In genomic region chr12:69432086-69432485, GRCm38 (mm10) we compare ENCODE assay signal across 18 mouse cellular contexts. TPM values are rescaled to one million over a fixed set of nuclear protein-coding genes. Genes with fewer than 3 reads are reported as not detected.
DNase-seq lines count a peak whose midpoint lies in the region; ATAC-seq and TF ChIP-seq lines count a peak whose summit lies in the region.
"Had no signal": no experiment of that assay in that cellular context is flagged by ENCODE, and none has a peak within 500 bp of the region (broad histone marks: within the 10 kb centered on the region; RNA-seq: fewer than 3 reads in every experiment).

No protein-coding gene starts in this region.

- H3K4me3 ChIP-seq in intestine, embryonic 16.5 days (ENCODE audit: low read length), result no peak overlapping the region
- H3K4me3 ChIP-seq in intestine, postnatal 0 days (ENCODE audit: low read depth, low read length), result no peak overlapping the region
- H3K4me3 ChIP-seq in midbrain, embryonic 11.5 days (ENCODE audit: low read depth, low read length), result no peak overlapping the region
- no peak overlapping the region for H3K4me3 ChIP-seq in midbrain, embryonic 15.5 days
- no peak overlapping the region for H3K4me3 ChIP-seq in limb, embryonic 13.5 days
- H3K4me3 ChIP-seq: embryonic facial prominence, embryonic 15.5 days; heart, embryonic 13.5 days; hindbrain, embryonic 15.5 days; intestine, embryonic 15.5 days; megakaryocyte, embryonic 14.5 days; neural tube, embryonic 13.5 days had no signal

- peak; percentile 36; the same call in 1 of the 2 replicates for ATAC-seq in intestine, embryonic 16.5 days
- ATAC-seq in intestine, postnatal 0 days, result no peak
- no peak for ATAC-seq in midbrain, embryonic 11.5 days (ENCODE audit: low FRiP score)
- ATAC-seq in midbrain, embryonic 15.5 days (replicated peaks), result no peak
- peak; percentile 84 for ATAC-seq in limb, embryonic 13.5 days (ENCODE audit: low FRiP score, low read depth)
- no peak for ATAC-seq in frontal cortex, adult (ENCODE audit: low TSS enrichment)
- ATAC-seq: intestine, embryonic 15.5 days had no signal

- H3K9me3 ChIP-seq in intestine, embryonic 16.5 days (ENCODE audit: control insufficient read depth, low read length), result peaks cover 5% of the 10 kb centered on the region
- H3K9me3 ChIP-seq in intestine, postnatal 0 days (ENCODE audit: control insufficient read depth), result no peaks in the 10 kb centered on the region
- H3K9me3 ChIP-seq in midbrain, embryonic 11.5 days (ENCODE audit: control insufficient read depth, low read length), result no peaks in the 10 kb centered on the region; the same call in 1 of the 2 replicates
- no peaks in the 10 kb centered on the region; the same call in 1 of the 2 replicates for H3K9me3 ChIP-seq in midbrain, embryonic 15.5 days
- 0 out of 2 replicates have a peak, but pooled peaks cover 4% of the 10 kb centered on the region for H3K9me3 ChIP-seq in limb, embryonic 13.5 days
- H3K9me3 ChIP-seq: embryonic facial prominence, embryonic 15.5 days; heart, embryonic 13.5 days; hindbrain, embryonic 15.5 days; intestine, embryonic 15.5 days had no signal

- no peaks in the 10 kb centered on the region for H3K27me3 ChIP-seq in intestine, embryonic 16.5 days (replicated peaks; ENCODE audit: control insufficient read depth, insufficient read depth, low read length)
- no peaks in the 10 kb centered on the region for H3K27me3 ChIP-seq in intestine, postnatal 0 days (replicated peaks; ENCODE audit: control insufficient read depth, insufficient read depth, low read length)
- H3K27me3 ChIP-seq in midbrain, embryonic 11.5 days (ENCODE audit: control insufficient read depth, insufficient read depth, low read length), result no peaks in the 10 kb centered on the region
- no peaks in the 10 kb centered on the region for H3K27me3 ChIP-seq in midbrain, embryonic 15.5 days (replicated peaks)
- H3K27me3 ChIP-seq in limb, embryonic 13.5 days, result no peaks in the 10 kb centered on the region
- H3K27me3 ChIP-seq: embryonic facial prominence, embryonic 15.5 days; heart, embryonic 13.5 days; hindbrain, embryonic 15.5 days; intestine, embryonic 15.5 days; neural tube, embryonic 13.5 days had no signal

- no peak for TF ChIP-seq CTCF in intestine, postnatal 0 days (IDR thresholded peaks at IDR 0.05; ENCODE audit: low read depth)

- no peak overlapping the region for H3K27ac ChIP-seq in intestine, embryonic 16.5 days (ENCODE audit: low read length)
- H3K27ac ChIP-seq in intestine, postnatal 0 days (ENCODE audit: low read depth, low read length), result no peak overlapping the region
- no peak overlapping the region for H3K27ac ChIP-seq in midbrain, embryonic 11.5 days (ENCODE audit: low read depth, low read length)
- H3K27ac ChIP-seq in midbrain, embryonic 15.5 days, result no peak overlapping the region
- H3K27ac ChIP-seq in limb, embryonic 13.5 days, result peak overlapping the region; percentile 89
- H3K27ac ChIP-seq: embryonic facial prominence, embryonic 15.5 days; heart, embryonic 13.5 days; hindbrain, embryonic 15.5 days; intestine, embryonic 15.5 days; neural tube, embryonic 13.5 days had no signal

- H3K9ac ChIP-seq in intestine, embryonic 16.5 days (ENCODE audit: low read depth, low read length), result no peak overlapping the region
- H3K9ac ChIP-seq in intestine, postnatal 0 days (ENCODE audit: low read depth, low read length), result no peak overlapping the region
- no peak overlapping the region for H3K9ac ChIP-seq in midbrain, embryonic 11.5 days (ENCODE audit: low read length)
- no peak overlapping the region for H3K9ac ChIP-seq in midbrain, embryonic 15.5 days
- H3K9ac ChIP-seq in limb, embryonic 13.5 days, result no peak overlapping the region
- H3K9ac ChIP-seq: embryonic facial prominence, embryonic 15.5 days; heart, embryonic 13.5 days; hindbrain, embryonic 15.5 days; intestine, embryonic 15.5 days; neural tube, embryonic 13.5 days had no signal

- WGBS in intestine, embryonic 16.5 days, result 25% methylated on average over 7 of the region's 7 CpGs
- WGBS in intestine, postnatal 0 days, result 26% methylated on average over 7 of the region's 7 CpGs
- WGBS in midbrain, embryonic 11.5 days, result 75% methylated on average over 7 of the region's 7 CpGs
- WGBS in midbrain, embryonic 15.5 days, result 70% methylated on average over 7 of the region's 7 CpGs
- WGBS in limb, embryonic 13.5 days, result 29% methylated on average over 7 of the region's 7 CpGs

- no peaks in the 10 kb centered on the region for H3K36me3 ChIP-seq in intestine, embryonic 16.5 days (ENCODE audit: control insufficient read depth, insufficient read depth, low read length)
- no peaks in the 10 kb centered on the region for H3K36me3 ChIP-seq in intestine, postnatal 0 days (ENCODE audit: control insufficient read depth, insufficient read depth)
- no peaks in the 10 kb centered on the region for H3K36me3 ChIP-seq in midbrain, embryonic 11.5 days (ENCODE audit: control insufficient read depth, insufficient read depth, low read length)
- no peaks in the 10 kb centered on the region for H3K36me3 ChIP-seq in midbrain, embryonic 15.5 days (replicated peaks)
- H3K36me3 ChIP-seq in limb, embryonic 13.5 days, result no peaks in the 10 kb centered on the region
- H3K36me3 ChIP-seq: embryonic facial prominence, embryonic 15.5 days; heart, embryonic 13.5 days; hindbrain, embryonic 15.5 days; intestine, embryonic 15.5 days; neural tube, embryonic 13.5 days had no signal

- peaks cover 8% of the 10 kb centered on the region for H3K4me1 ChIP-seq in intestine, embryonic 16.5 days (ENCODE audit: control insufficient read depth, insufficient read depth, low read length)
- H3K4me1 ChIP-seq in intestine, postnatal 0 days (replicated peaks; ENCODE audit: control insufficient read depth, insufficient read depth, low read length), result no peaks in the 10 kb centered on the region
- no peaks in the 10 kb centered on the region for H3K4me1 ChIP-seq in midbrain, embryonic 11.5 days (ENCODE audit: control insufficient read depth, insufficient read depth, low read length)
- H3K4me1 ChIP-seq in midbrain, embryonic 15.5 days, result no peaks in the 10 kb centered on the region
- peaks cover 14% of the 10 kb centered on the region for H3K4me1 ChIP-seq in limb, embryonic 13.5 days
- H3K4me1 ChIP-seq: embryonic facial prominence, embryonic 15.5 days; heart, embryonic 13.5 days; hindbrain, embryonic 15.5 days; intestine, embryonic 15.5 days; megakaryocyte, embryonic 14.5 days had no signal

- no peak overlapping the region for H3K4me2 ChIP-seq in intestine, embryonic 16.5 days (ENCODE audit: low read depth, low read length)
- no peak overlapping the region for H3K4me2 ChIP-seq in intestine, postnatal 0 days (replicated peaks; ENCODE audit: low read depth)
- H3K4me2 ChIP-seq in midbrain, embryonic 11.5 days, result no peak overlapping the region
- H3K4me2 ChIP-seq in midbrain, embryonic 15.5 days, result no peak overlapping the region
- H3K4me2 ChIP-seq in limb, embryonic 13.5 days (replicated peaks), result no peak overlapping the region
- H3K4me2 ChIP-seq: embryonic facial prominence, embryonic 15.5 days; heart, embryonic 13.5 days; hindbrain, embryonic 15.5 days; intestine, embryonic 15.5 days; neural tube, embryonic 13.5 days had no signal

- DNase-seq in midbrain, embryonic 11.5 days (ENCODE audit: low spot score, missing footprints), result peak; percentile 77
- no peak for DNase-seq in spleen, postnatal 10 days (ENCODE audit: low spot score in 2 of 2)
- DNase-seq: adrenal gland, adult 8-10 months; cerebellum, adult 9-11 months; gastrocnemius, postnatal 14 days; heart, adult 18-20 months; lung, adult 2 months had no signal

RNA-seq across cellular contexts. Expression of gene Gm9887, which starts 59.8 kb away (rescaled TPM):
- polyA plus RNA-seq in intestine, embryonic 16.5 days (2015; fragmentation: Nextera tagmentation; extraction: Ambion mirVana), result 1.0 and 1.4 TPM in 2 replicates
- 1.9 and 2.4 TPM in 2 replicates for polyA plus RNA-seq in intestine, postnatal 0 days (2015; fragmentation: Nextera tagmentation; extraction: Ambion mirVana)
- 1.4 and 1.6 TPM in 2 replicates for polyA plus RNA-seq in midbrain, embryonic 11.5 days (2014; fragmentation: Nextera tagmentation; extraction: Ambion mirVana)
- polyA plus RNA-seq in midbrain, embryonic 15.5 days (2015; fragmentation: Nextera tagmentation; extraction: Ambion mirVana), result 0.63 and 1.0 TPM in 2 replicates
- polyA plus RNA-seq in limb, embryonic 13.5 days (2015; fragmentation: Nextera tagmentation; extraction: Ambion mirVana), result 1.0 and 1.4 TPM in 2 replicates

Comparison
In these comparisons a context has a peak if more than half of its experiments do, and no peak if none do; other contexts are left out.
1. ATAC-seq: peak in intestine, embryonic 16.5 days (single experiment) and limb, embryonic 13.5 days (single experiment); none in intestine, postnatal 0 days (single experiment), midbrain, embryonic 11.5 days (single experiment), midbrain, embryonic 15.5 days (single experiment) and frontal cortex, adult (single experiment).